Mouse (Mus musculus): ENCODE measurements at regions not wholly inside any gene's neighbourhood (a gene's known extent, or its start where the extent isn't known, plus 50 kb on each side); places are given as distances from the start of the nearest gene placed in this dataset.

GRCm38 (mm10) chr3:61159811-61160210 is 157.2 kb downstream of the P2ry1 start:
- TF ChIP-seq POLR2A (IDR thresholded peaks at IDR 0.05; ENCODE audit: borderline replicate concordance, extremely low read depth, insufficient read depth, insufficient read length, poor library complexity, severe bottlenecking) (no peak), CTCF (IDR thresholded peaks at IDR 0.05; ENCODE audit: borderline replicate concordance, extremely low read depth, insufficient read depth, insufficient read length) (no peak)

All from brain, embryonic 14.5 days (tissue).